Mouse (Mus musculus) T-helper 17 cell (primary cell): ENCODE results near the gene Manbal.

ENCODE experiments used
- in situ Hi-C, 2 experiments: fragments of 300-600 bp; cut with MboI, MseI; formaldehyde crosslinking; loops; 1 replicate in 1 of 2; 2 replicates in 1 of 2; pipeline ENCODE4 v1.15.1; 2025; ENCODE audit warnings: high pct_unique_total_duplicates in 2 of 2

Gene Manbal

DNA sequence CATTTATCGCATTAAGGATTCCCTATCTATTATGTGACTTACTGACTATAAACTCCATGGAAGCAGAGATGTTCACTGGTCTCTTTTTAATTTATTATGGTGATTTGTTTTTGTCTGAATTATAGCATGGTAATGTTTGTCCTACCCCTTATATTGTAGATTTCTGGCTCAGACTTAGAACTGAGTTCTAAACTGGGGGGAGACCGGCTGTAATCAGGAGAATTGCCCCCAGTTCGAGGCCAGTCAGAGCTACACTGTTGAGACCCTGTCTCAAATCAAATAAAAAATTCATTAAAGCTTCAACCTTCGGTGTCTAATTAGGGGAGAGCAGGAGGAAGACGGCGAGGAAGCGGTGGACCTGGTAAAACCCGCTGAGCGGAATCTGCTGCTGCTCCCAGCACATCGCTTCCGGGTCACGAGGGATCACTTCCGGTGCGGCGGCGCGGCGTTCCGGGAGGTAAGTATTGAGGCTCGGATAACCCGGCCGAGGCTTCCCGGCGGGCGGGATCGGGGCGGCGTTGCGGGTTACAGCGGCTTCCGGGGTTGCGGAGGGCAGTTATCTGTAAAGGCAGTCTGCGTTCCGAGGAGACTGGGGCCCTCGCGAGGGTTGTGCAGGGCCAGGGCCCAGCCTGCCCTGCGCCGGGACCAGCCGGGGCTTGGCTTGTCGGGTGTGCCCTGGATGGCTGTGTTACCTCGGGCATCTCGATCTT lies at the start of gene Manbal:
Gene Manbal (plus strand): TSS at position 411 of the 710 bp plus-strand sequence.
- in situ Hi-C loops: no loop called here

DNA sequence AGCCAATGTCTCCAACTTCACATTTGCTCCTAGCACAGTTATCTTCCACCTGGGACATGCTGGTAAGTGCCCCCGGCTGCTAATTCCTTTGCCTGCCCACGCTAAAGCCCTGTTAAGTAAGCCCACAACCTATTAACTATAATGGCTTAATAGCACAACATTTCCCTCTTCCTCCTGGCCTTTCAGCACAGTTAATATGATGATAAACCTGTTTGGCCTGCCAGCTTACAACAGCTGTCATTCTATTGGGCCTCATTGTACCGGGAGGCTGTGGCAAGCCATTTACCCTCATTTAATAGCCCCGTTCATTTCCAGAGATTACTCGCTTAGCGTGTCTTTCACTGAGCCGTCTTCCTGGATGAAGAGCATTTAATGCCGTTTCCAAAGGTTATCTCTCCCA lies 47.3 kb upstream of the Manbal start:
- in situ Hi-C loops: no loop called here

DNA sequence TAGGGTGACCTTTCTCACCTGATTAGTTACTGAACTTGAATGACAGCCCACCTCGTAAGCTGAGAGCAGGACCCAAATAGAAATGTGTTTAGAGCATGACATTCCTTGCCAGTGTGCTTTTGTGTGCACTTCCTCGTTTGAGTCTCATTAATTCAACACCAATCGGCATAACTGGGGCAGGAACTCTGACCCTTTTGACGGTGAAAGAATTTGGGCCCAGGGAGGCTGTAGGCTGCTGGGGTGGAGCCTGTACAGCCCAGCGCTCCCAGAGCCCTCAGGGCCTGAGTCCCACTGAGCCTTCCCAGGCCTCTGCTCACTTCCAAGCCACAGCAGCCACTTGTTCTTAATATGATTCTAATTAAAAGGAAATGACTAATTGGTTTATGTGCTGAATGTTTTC lies 46.5 kb upstream of the Manbal start:
- in situ Hi-C loops: no loop called here

DNA sequence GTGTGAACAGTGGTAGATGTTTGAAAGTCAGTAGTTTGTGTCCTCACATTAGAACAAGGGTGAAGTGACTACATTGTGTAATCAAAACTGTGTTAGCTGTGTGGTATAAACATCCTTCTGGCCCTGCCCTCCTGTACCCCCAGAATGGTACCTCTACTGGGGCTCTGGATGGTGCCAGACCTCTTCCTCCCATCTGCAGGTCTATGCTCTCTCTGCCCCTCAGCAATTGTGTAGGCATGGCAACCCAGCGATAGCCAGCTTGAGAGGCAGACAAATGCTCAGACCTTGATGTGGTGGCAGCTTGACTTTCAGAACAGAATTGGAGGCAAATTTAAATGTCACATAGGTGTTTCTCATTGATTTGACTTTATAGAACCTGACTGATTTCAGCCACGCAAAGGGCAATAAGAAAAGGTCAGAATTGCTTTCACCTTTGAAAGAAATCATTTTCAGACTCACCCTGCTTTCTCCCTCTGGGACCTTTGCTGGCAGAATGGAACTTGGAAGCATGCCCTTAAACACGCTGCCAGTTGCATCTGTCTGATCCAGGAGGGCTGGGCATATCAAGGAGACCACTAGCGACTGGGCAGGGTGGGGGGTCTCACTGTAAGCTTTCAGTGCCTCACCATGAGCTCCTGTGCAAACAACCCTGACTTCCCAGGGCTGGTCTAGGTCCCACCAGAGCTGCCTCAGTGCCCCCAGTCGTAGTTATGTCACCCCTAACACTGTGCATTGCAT lies 45.2 kb upstream of the Manbal start:
- in situ Hi-C loops: no loop called here

DNA sequence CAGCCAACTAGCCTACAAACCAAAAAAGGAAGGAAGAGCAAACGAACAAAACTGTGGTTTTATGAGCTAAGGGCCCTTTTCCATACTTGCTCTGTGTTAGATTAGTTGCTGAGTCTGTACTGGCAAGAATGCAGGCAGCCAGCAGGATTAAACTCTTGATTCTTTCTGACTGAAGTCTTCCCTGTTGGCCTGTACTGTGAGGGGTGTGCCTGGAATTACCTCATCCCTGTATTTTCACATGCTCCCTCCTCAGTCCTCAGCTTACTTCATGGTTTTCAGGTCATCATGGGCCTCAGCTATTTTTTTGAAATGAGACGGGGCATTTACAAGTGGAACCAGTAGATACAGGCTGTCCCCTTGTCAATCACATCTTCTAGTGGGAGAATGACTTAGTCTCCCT lies 42.2 kb upstream of the Manbal start:
- in situ Hi-C loops: no loop called here

DNA sequence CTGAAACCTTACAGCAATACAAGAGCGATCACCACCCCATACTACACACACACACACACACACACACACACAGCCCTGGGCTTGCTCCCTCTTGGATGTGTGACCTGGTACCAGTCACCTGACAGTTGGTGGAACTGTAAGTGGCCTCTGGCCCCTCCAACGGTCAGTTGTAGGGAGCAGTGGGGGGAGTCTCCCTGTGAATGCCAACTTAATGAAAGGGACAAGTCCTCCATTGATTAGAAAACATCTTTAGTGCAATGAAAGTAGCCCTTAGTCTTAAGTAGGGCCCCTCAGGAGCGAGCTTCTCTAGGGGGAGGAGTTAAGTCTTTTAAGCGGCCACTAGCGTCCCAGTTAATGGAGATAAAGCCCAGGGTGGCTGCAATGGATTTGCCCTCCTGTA lies 39.3 kb upstream of the Manbal start:
- in situ Hi-C loops: no loop called here

DNA sequence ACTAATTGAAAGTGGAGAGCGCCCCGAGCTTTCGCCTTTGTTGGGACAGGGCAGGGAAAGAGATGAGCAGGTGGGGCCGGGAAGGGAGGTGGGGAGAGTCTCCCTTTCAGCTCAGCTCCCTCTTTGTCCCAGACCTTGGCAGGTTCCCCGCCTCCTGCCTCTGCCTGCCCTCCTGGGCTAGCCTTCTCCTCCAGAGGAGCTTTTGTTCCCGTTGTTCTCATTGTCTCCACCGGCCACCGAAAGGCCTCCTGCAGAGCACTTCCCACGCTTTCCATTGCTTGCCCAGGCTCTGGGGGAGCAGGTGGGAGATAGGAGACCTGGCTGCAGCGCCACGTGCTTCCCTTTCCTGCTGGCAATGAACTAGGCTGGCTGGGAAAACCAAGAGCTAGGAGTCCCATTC lies 38.8 kb upstream of the Manbal start:
- in situ Hi-C loops: no loop called here

DNA sequence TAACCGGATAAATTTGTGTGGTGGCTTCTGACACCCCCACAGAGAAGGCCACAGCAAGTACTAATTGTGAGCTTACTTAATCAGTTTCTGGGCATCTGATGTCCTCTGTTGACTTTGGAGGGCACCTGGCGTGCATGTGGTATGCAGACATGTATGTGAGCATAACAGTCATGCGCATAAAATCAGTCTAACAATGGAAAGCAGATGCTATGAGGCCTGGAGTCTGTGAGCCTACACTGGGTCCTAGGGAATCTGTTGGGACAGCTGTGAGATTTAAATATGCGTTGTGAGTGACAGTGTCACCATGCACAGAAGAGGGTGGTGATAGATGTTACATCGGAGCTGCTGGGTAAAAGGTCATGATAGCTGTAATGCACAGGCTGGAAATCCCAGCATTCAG lies 35.3 kb upstream of the Manbal start:
- in situ Hi-C loops: loop anchor here in 1 of 2 experiments (10.0 kb wide), 1 partner anchor 573 kb away; no protein-coding TSS in a partner anchor

DNA sequence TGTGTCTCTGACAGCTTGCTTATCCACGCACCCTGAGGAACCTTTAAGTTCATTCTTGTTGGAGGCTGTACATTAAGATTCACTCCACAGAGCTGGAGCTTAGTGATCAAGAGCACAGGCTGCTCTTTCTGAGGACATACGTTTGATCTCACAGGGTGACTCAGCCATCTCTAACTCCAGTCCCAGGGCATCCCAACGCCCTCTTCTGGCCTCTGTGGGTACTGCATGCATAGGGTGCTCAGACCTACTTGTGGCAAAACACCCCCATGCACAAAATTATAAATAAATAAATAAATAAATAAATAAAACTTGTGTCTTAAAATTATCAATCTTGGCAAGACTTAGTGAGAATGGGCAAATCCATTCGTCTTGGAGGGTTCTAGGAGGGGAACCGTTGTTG lies 28.7 kb upstream of the Manbal start:
- in situ Hi-C loops: loop anchor here (5.0 to 10.0 kb wide), 3 partner anchors 124 to 566 kb away; partner anchors contain the start of gene Blcap (in 1 of the 2)

DNA sequence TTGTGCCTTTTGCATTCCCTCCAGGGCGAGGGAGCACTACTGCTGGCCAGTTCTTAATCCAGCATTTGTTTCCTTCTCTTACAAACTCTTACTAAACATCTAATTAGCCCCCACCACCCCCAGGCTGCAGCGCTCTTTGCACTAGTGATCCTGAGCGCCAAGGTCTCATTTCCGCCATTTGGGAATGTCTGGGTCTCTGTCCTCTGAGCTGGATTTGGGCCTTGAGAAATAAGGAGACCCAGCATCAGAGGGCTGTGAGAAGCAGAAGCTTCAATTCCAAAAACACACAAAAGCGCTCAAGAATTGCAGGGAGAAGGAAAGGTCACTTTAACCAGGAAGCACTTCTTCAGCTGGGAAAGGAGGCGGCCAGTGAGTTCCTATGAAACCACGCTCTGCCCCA lies 27.9 kb upstream of the Manbal start:
- in situ Hi-C loops: loop anchor here (5.0 to 10.0 kb wide), 3 partner anchors 123 to 565 kb away; partner anchors contain the start of gene Blcap (in 1 of the 2)

DNA sequence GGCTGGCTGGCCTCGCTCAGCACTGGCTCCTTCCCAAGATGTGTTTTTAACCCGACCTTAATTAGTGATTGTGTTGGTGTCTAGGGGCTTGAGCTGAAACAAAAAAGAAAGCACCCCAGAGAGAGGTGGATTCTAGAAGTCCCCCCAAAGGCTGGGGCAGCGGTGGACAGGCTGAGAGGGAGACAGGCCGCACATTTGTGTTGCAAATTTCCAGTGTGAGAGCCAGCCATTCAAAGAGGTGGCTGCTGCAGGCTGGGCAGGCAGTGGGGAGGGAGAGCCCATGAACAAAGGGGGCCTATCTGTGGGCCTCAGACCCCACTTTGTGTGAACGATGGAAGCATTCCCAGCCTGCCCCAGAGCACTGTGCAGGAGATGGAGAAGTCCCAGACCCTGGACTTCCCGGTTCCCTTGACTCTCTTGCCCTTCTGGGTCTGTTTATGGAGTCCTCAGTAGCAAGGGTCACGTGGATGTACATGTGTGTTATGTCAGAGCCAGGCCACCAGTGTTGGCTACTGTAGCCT lies 27.1 kb upstream of the Manbal start:
- in situ Hi-C loops: loop anchor here (5.0 kb wide), 2 partner anchors 122 to 232 kb away; partner anchors contain the start of gene Blcap (in 1 of the 2)

DNA sequence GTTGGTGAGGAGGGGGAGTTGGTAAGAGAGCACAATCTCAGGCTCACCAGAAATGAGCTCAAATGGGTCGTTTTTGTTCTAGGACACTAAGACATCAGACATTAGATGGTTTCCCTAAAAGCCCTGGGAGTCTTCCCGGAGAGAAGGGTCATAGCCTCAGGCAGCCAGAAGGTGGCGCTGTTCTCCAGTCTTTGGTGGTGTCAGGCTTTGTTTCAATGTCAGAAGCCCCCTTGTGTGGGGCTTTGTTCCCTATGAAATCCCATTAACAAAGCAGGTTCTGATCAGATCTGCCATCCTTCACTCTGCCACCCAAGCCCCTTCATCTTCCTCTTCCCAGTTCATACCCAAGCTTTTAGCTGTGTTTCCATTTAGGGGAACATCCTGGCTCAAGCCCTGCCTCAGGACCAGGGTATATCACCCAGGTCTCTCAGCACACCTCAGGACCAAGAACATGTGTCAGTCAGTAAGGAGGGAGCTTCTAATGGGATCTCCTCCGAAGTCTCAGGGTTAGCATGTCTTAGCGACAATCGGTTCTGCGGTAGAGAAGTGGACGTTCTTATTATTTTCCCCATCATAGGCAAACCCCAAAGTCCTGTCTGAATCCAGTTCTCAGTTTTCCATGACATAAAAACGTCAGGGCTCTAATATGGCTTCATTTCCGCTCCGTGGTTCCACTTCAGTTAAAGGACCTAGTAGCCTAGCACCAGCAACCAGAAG lies 25.7 kb upstream of the Manbal start:
- in situ Hi-C loops: loop anchor here (5.0 kb wide), 2 partner anchors 121 to 231 kb away; partner anchors contain the start of gene Blcap (in 1 of the 2)

DNA sequence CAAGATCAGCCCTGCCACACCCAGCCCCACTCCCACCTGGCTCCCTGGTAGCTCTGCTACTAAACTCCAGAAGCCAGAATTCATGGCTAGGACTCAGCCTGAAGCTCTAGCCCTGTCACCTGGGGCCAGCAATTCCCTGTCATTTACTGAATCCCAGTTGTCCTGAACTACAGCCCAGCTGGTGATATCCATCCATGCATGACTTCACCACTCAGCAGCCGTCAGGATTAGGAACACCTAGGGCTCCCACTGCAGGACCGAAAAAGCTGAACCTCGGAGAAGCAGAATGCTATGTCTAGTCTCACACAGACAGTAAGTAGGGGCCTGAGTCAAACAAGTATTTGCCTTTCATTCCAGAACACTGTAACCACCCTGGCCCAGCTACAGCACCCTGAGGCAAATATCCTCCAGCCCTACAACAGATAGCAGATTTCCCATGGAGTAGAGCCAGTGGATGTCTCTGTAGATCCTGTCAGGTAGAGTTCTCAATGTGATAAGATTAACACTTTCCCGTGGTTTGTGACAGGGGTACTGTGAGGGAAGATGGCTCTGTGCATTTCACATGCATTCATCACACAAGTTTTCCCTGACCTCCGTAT lies 25.0 kb upstream of the Manbal start:
- in situ Hi-C loops: loop anchor here (5.0 kb wide), 2 partner anchors 120 to 230 kb away; partner anchors contain the start of gene Blcap (in 1 of the 2)

DNA sequence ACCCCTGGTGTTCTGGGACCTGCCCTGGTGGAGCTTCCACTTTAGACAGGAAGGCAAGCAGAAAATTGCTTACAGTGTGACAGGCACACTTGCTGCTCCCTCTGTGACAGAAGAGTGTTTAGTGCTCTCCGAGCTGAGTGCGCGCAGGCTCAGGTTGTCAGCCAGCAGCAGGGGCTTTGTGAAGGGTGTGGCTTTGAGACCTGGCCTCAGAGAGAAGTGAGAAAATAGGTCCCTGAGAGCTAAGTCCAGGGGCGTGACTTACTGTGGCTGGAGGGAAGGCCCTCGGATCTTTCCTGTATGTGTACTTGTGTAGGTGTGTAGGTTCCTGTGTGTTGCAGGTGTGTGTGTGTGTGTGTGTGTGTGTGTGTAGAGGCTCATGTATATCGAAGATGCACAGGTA lies 24.1 kb upstream of the Manbal start:
- in situ Hi-C loops: loop anchor here (5.0 kb wide), 2 partner anchors 119 to 229 kb away; partner anchors contain the start of gene Blcap (in 1 of the 2)

DNA sequence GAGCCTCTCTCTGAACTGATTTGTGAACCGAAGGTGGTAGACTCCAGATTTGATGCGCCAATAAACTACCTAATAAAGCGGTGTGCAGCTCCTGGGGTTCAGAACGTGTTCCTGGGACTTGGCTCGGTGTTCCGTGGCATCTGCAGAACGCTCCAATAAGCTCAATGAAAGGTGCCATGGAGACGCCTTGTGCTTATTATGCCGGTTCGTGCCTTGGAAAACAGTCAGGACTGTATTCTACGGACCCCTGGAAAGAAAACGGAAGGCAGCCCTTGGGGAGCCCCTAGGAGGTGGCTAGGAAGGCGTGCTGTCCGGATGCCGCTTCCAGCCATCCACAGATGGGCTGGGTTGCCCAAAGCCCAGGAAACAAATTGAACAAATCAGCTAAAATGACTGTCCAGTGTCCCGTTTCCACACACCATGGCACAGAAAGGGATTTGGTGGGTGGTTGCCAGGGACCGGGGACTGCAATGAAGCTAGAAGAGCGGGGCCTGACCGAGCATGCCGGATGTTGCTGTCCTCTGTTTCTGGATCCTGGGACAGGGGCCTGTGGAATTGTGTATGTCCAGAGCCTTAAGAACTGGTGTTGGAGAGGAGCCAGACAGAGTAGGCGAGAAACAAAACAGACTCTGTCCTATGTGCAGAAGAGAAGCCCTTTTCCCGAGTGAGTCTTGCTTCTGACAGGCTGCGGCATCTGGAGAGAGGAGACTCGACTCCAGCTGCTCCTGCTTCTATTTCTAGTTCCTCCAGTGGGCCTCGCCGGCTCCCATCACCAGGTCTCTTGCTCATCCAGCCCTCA lies 19.8 kb upstream of the Manbal start, which contains the start of gene Ghrh:
Gene Ghrh (minus strand): TSS at position 146 of the 799 bp plus-strand sequence.
- in situ Hi-C loops: no loop called here

DNA sequence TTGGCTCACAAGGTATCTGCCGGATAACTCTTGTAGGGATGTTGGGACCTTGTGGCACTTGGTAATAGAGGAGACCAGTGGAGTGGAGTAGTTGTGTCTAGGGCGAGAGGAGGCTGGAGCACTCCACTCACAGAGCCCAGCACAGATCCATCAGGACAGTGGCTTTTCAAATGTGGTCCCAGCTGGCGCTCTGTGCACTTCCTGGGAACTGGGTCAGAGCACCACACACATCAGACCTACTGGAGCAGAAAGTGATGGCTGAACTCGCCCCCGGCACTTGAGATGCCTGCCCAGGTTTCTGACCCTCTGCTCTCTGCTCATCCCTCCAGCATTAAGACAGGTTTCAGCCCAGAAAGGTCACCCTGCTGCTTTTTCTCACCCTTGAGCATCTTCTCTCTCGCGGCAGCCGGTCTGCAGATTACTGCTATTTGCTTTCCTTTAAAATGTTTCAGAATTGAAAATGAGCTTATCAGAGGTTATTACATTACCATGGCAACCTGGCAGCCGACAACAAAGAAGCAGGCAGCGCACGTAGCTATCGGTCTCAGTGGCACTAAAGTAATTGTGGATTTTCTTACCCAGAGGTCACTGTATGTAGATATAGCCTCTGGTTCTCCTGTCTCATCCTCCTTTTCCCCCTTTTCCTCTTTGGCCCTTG lies 18.1 kb upstream of the Manbal start:
- in situ Hi-C loops: no loop called here

DNA sequence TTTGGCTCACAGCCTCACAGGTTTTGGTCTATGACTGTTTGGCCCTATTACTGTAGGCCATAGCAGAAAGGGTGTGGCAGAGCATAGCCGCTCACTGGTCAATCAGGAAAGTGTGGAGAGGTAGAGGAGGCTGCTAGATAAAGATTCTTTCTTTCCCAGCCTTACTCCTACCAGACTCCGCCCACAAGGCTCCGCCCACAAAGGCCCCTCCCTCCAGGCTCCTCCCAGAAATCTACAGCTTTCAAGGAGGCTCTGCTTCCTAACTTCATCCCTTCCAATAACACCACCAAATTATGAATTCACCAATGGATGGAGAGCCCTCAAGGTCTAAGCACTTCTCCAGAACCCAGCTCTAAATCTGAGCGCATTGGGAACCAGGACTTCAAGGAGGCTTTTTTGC lies 14.2 kb upstream of the Manbal start:
- in situ Hi-C loops: no loop called here

DNA sequence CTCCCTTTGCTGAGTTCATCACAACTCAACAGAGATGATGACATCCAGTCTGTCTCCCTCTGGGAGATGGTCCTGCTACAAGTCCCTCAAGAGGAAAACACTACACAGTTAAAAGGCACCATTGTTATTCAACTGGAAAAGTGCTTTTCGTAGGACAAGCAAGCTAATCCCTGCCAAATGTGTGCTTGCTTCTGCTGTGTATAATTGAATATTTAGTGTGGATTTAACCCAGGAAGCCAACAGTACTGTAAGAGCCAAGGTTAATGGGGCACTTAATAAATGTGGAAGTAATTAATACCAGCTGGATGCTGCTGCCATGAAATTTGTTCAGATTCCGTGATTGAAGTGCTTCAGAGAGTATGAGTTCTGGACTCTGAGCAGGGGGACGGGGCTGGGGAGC lies 13.3 kb upstream of the Manbal start:
- in situ Hi-C loops: no loop called here

DNA sequence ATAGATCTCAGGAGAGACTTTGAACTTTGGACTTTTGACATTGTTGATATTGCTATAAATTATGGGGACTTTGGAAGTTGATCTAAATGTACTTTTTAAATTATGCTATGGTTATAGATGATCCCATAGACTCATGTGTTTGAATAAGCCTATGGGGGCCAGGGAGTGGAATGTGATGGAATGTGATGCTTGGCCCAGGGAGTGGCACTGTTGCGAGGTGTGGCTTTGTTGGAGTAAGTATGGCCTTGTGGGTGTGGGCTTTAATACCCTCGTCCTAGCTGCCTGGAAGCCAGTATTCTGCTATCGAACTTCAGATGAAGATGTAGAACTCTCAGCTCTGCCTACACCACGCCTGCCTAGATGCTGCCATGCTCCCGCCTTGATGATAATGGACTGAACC lies 7.4 kb upstream of the Manbal start:
- in situ Hi-C loops: no loop called here

DNA sequence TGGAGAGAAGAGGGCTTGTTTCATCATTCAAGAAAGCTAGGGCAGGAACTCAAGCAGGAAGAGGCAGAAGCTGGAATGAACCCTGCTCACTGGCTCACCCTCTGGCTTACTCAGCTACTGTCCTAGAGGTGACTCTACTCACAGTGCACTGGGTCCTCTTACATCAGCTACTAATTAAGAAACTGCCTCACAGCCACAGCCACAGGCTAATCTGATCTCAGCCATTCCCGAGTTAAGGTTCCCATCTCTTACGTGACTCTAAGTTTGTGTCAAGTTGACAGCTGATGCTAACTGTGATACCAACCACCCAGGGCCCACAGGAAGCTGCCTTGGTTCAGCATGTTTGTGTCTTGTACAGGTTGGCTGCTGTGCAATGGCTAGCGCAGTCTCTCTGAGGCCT lies 4.4 kb upstream of the Manbal start:
- in situ Hi-C loops: no loop called here
